Mouse (Mus musculus): ENCODE results near the gene Vmn2r30. TPM values are rescaled to one million over a fixed set of nuclear protein-coding genes. Genes with fewer than 3 reads are reported as not detected.

The Vmn2r30 gene
- not detected for total RNA-seq (2023)

GRCm38 (mm10) chr7:7337509-7337908 lies at the start of gene Vmn2r30:
TSS of gene Vmn2r30 (minus strand) at chr7:7337609.

GRCm38 (mm10) chr7:7374431-7374830 lies 37.0 kb upstream of the Vmn2r30 start, which contains the start of gene Gm45783:
TSS of gene Gm45783 (minus strand) at chr7:7374573.

GRCm38 (mm10) chr7:7277966-7278567 lies 59.3 kb downstream of the Vmn2r30 start, which contains the start of gene Gm45844:
TSS of gene Gm45844 (minus strand) at chr7:7278289.

Other genes with a start within 250 kb of the Vmn2r30 start
- gene Zfp954, start 216.1 kb downstream of the Vmn2r30 start, total RNA-seq (2023): 10 to 100 TPM; 12.0 to 15.4 TPM
- under 1 TPM; 0.51 to 0.95 TPM for gene Zfp773, start 200.9 kb downstream of the Vmn2r30 start, total RNA-seq (2023)
- under 1 TPM; 0.29 to 0.71 TPM for gene Zfp418, start 166.3 kb downstream of the Vmn2r30 start, total RNA-seq (2023)
- 1 to 10 TPM in 1 of 2 experiments, under 1 TPM in 1; 0.64 to 1.8 TPM for gene Zfp772, start 127.6 kb downstream of the Vmn2r30 start, total RNA-seq (2023)
- not detected for gene Vmn2r29, start 90.3 kb downstream of the Vmn2r30 start, total RNA-seq (2023)
- under 1 TPM; 0.13 to 0.18 TPM for gene Gm45844, start 59.3 kb downstream of the Vmn2r30 start, total RNA-seq (2023)
- 10 to 100 TPM; 24.0 to 27.5 TPM for gene Clcn4, start 36.8 kb downstream of the Vmn2r30 start, total RNA-seq (2023)
- gene Gm45783, start 37.0 kb upstream of the Vmn2r30 start, total RNA-seq (2023): not detected
- gene Vmn2r31, start 62.1 kb upstream of the Vmn2r30 start, total RNA-seq (2023): not detected
- gene Vmn2r32, start 142.4 kb upstream of the Vmn2r30 start, total RNA-seq (2023): not detected
- not detected for gene Vmn2r33, start 229.2 kb upstream of the Vmn2r30 start, total RNA-seq (2023)

All from neutrophil, adult 59 days (primary cell).